Mouse (Mus musculus) midbrain, embryonic 15.5 days (tissue): ENCODE data around the gene Npas1. TPM values are rescaled to one million over a fixed set of nuclear protein-coding genes. Genes with fewer than 3 reads are reported as not detected.

Experiments
- ATAC-seq: fragments of 200-750 bp; cut with Nextera tagmentation; replicated peaks from 2 replicates; pipeline ENCODE4 v1.8.0; 2017; ENCODE audit warnings: moderate TSS enrichment
- H3K27ac ChIP-seq: fragments of 300-500 bp; sonication (generic); 2 replicates; pipeline ENCODE4 v1.5.1; 2015; ENCODE audit warnings: mild to moderate bottlenecking, inconsistent platforms
- H3K27me3 ChIP-seq: fragments of 300-500 bp; sonication (generic); replicated peaks from 2 replicates; pipeline ENCODE4 v1.6.1; 2015; ENCODE audit warnings: inconsistent platforms
- H3K36me3 ChIP-seq: fragments of 300-500 bp; sonication (generic); replicated peaks from 2 replicates; pipeline ENCODE4 v1.6.1; 2015; ENCODE audit warnings: inconsistent platforms
- H3K4me1 ChIP-seq: fragments of 300-500 bp; sonication (generic); 2 replicates; pipeline ENCODE4 v1.6.1; 2015; ENCODE audit warnings: inconsistent platforms
- H3K4me2 ChIP-seq: fragments of 300-500 bp; sonication (generic); 2 replicates; pipeline ENCODE4 v1.6.1; 2015; ENCODE audit warnings: inconsistent platforms, mild to moderate bottlenecking, moderate library complexity
- H3K4me3 ChIP-seq: fragments of 300-500 bp; sonication (generic); 2 replicates; pipeline ENCODE4 v1.5.1; 2015; ENCODE audit warnings: mild to moderate bottlenecking, inconsistent platforms
- H3K9ac ChIP-seq: fragments of 300-500 bp; sonication (generic); 2 replicates; pipeline ENCODE4 v1.6.1; 2015; ENCODE audit warnings: mild to moderate bottlenecking, inconsistent platforms
- H3K9me3 ChIP-seq: fragments of 300-500 bp; sonication (generic); 2 replicates; pipeline ENCODE4 v1.6.1; 2016; ENCODE audit warnings: inconsistent platforms
- WGBS: fragments of 180-500 bp; shearing (Covaris S2); methylation state at CpG from one replicate; pipeline ENCODE4 v1.1.7; 2015; ENCODE audit warnings: mixed read lengths; 5-methylcytosine and 5-hydroxymethylcytosine counted together
- polyA plus RNA-seq: library from polyadenylated mRNA; unstranded; fragments of >200 nt; fragmentation: Nextera tagmentation; extraction: Ambion mirVana; gene quantifications from 2 replicates; pipeline ENCODE4 v1.2.1, GENCODE M21; 2015

Npas1 gene
- polyA plus RNA-seq, 1 experiment from 2014 or later = 7.2 TPM

DNA sequence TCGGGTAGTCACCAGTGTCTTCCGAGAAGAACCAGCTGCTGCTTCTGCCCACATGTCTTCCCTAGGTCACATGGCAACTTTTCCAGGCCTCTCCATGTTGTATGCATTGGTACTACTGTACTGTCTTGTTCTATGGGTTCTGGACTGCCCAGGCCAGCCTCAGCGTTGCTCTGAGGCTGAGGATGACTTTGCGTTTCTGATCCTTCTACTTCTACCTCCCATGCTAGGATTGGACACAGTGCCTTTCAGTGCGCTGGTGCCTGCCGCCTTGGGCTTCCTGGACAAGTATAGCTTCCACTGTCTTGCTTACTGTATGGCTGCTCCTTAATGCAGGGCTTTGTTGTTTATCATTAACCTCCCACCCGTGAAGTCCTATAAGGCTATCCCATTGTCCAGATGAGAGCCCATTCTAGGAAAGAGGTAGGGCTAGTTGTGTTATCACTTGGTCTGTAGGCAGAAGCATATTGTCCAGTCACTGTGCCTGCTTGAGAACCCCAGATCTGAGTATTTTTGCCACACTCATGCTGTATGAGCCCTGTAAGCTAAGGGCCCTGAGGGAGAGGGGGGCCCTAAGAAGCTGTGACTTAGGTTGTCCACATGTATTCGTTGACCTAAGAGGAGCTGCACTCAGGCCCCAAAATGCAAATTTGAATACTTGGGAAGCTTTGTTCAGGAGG, 65.2 kb downstream of the Npas1 start:
- no peak overlapping the region for H3K9ac ChIP-seq
- WGBS = 80% methylated on average over 8 of the region's 8 CpGs
- ATAC-seq = no peak
- H3K36me3 ChIP-seq = peaks cover 8% of the 10 kb centered on the region
- no peak overlapping the region for H3K4me2 ChIP-seq
- H3K4me1 ChIP-seq = peaks cover 21% of the 10 kb centered on the region
- H3K27me3 ChIP-seq = no peaks in the 10 kb centered on the region
- peak overlapping the region; percentile 40 for H3K27ac ChIP-seq
- H3K4me3 ChIP-seq = no peak overlapping the region
- no peaks in the 10 kb centered on the region for H3K9me3 ChIP-seq

DNA sequence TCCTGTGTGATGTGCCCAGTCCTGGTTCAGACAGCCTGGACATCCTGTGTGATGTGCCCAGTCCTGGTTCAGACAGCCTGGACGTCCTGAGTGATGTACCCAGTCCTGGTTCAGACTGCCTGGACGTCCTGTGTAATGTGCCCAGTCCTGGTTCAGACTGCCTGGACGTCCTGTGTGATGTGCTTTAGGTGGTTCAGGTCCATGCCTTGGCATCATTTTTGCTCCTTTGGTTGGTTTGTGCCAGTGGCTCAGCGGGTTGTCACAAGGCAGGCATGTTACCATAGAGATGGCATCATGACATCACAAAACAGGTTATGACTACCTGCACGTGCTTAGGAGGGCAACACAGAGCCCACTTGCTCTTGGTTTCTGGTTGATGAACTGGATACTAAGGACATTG, 66.4 kb downstream of the Npas1 start:
- 94% methylated on average over 5 of the region's 5 CpGs for WGBS
- H3K27ac ChIP-seq = no peak overlapping the region
- no peaks in the 10 kb centered on the region for H3K36me3 ChIP-seq
- no peak overlapping the region for H3K4me3 ChIP-seq
- H3K4me2 ChIP-seq = no peak overlapping the region
- no peak overlapping the region for H3K9ac ChIP-seq
- ATAC-seq = no peak
- H3K27me3 ChIP-seq = no peaks in the 10 kb centered on the region
- peaks cover 25% of the 10 kb centered on the region for H3K4me1 ChIP-seq
- H3K9me3 ChIP-seq = no peaks in the 10 kb centered on the region

GRCm38 (mm10) chr7:16406978-16407377, 70.5 kb downstream of the Npas1 start:
- ATAC-seq = no peak
- Histone ChIP-seq H3K27me3 (no peaks in the 10 kb centered on the region), H3K9me3 (no peaks in the 10 kb centered on the region), H3K36me3 (no peaks in the 10 kb centered on the region), H3K4me1 (peaks cover 37% of the 10 kb centered on the region), H3K4me2 (no peak overlapping the region), H3K27ac (no peak overlapping the region), H3K9ac (no peak overlapping the region), H3K4me3 (no peak overlapping the region)
- 97% methylated on average over 3 of the region's 3 CpGs for WGBS

Other genes starting within 250 kb of the Npas1 start
- gene C5ar2, start 233.6 kb downstream of the Npas1 start, polyA plus RNA-seq = 0.14 TPM in 1 of 2 replicates, not detected in the other
- 1.5 and 2.9 TPM in 2 replicates for gene C5ar1, start 218.2 kb downstream of the Npas1 start, polyA plus RNA-seq
- gene Inafm1, start 204.1 kb downstream of the Npas1 start, polyA plus RNA-seq = 47.9 and 51.8 TPM in 2 replicates
- 21.6 and 30.1 TPM in 2 replicates for gene Ccdc9, start 190.9 kb downstream of the Npas1 start, polyA plus RNA-seq
- 32.0 and 35.0 TPM in 2 replicates for gene Bbc3, start 169.3 kb downstream of the Npas1 start, polyA plus RNA-seq
- gene Sae1, start 89.9 kb downstream of the Npas1 start, polyA plus RNA-seq = 243 and 256 TPM in 2 replicates
- 20.0 and 22.1 TPM in 2 replicates for gene Zc3h4, start 76.8 kb downstream of the Npas1 start, polyA plus RNA-seq
- gene Tmem160, start 24.9 kb downstream of the Npas1 start, polyA plus RNA-seq = 63.6 and 74.4 TPM in 2 replicates
- gene Arhgap35, start 137.3 kb upstream of the Npas1 start, polyA plus RNA-seq = 36.1 and 38.3 TPM in 2 replicates
- not detected in 2 replicates for gene Ceacam15, start 198.0 kb upstream of the Npas1 start, polyA plus RNA-seq
- 0.17 and 0.19 TPM in 2 replicates for gene Ceacam9, start 244.2 kb upstream of the Npas1 start, polyA plus RNA-seq